Mouse (Mus musculus) liver, adult 2 months (tissue): ENCODE measurements at regions not wholly inside any gene's neighbourhood (a gene's known extent, or its start where the extent isn't known, plus 50 kb on each side); places are given as distances from the start of the nearest gene placed in this dataset.

Source experiments
- DNase-seq: peaks from one replicate; pipeline ENCODE4 v3.0.0-alpha.2; 2011; ENCODE audit warnings: low read depth, low spot score; ENCODE audit errors: extremely low read depth
- H3K27ac ChIP-seq: fragments of 200-500 bp; replicated peaks from 2 replicates; pipeline ENCODE4 v1.5.1; 2012; ENCODE audit warnings: low read depth, mild to moderate bottlenecking, control low read depth, inconsistent platforms, low read length; ENCODE audit not compliant: insufficient read depth
- H3K27me3 ChIP-seq: fragments of 200-500 bp; 2 replicates; pipeline ENCODE4 v1.6.1; 2012; ENCODE audit warnings: mild to moderate bottlenecking, moderate library complexity, low read length, inconsistent platforms; ENCODE audit not compliant: control insufficient read depth, insufficient read depth
- H3K36me3 ChIP-seq: fragments of 200-500 bp; 2 replicates; pipeline ENCODE4 v1.6.1; 2012; ENCODE audit warnings: low read length, inconsistent platforms; ENCODE audit not compliant: control insufficient read depth, insufficient read depth
- H3K4me1 ChIP-seq: fragments of 200-500 bp; 2 replicates; pipeline ENCODE4 v1.6.1; 2011; ENCODE audit warnings: low read length; ENCODE audit not compliant: control insufficient read depth, insufficient read depth
- H3K4me3 ChIP-seq: fragments of 200-500 bp; 2 replicates; pipeline ENCODE4 v1.5.1; 2011; ENCODE audit warnings: low read depth, mild to moderate bottlenecking, control low read depth, low read length, moderate library complexity; ENCODE audit not compliant: insufficient read depth
- H3K79me2 ChIP-seq: fragments of 200-500 bp; 2 replicates; pipeline ENCODE4 v1.6.1; 2012; ENCODE audit warnings: inconsistent platforms, mild to moderate bottlenecking, low read length, moderate library complexity; ENCODE audit not compliant: control insufficient read depth, insufficient read depth
- H3K9ac ChIP-seq: fragments of 200-500 bp; 2 replicates; pipeline ENCODE4 v1.6.1; 2012; ENCODE audit warnings: low read depth, mild to moderate bottlenecking, control low read depth, inconsistent platforms, low read length
- CTCF ChIP-seq: fragments of 200-500 bp; IDR thresholded peaks from 2 replicates; pipeline ENCODE4 v1.5.1; 2011; ENCODE audit warnings: low read depth, low read length, control low read depth
- POLR2A ChIP-seq: fragments of 200-500 bp; IDR thresholded peaks from 2 replicates; pipeline ENCODE4 v1.6.1; 2011; ENCODE audit warnings: low read length, control low read depth; ENCODE audit not compliant: insufficient read depth; ENCODE audit errors: extremely low read depth
- WGBS: fragments of 180-500 bp; shearing (Covaris S2); methylation state at CpG from one replicate; pipeline ENCODE4 v1.1.7; 2018; 5-methylcytosine and 5-hydroxymethylcytosine counted together

GRCm38 (mm10) chr6:101059058-101059457 is 225.6 kb downstream of the Ppp4r2 start:
- Histone ChIP-seq H3K4me3 (no peak overlapping the region), H3K27me3 (no peaks in the 10 kb centered on the region), H3K27ac (no peak overlapping the region), H3K9ac (no peak overlapping the region), H3K79me2 (no peaks in the 10 kb centered on the region), H3K36me3 (no peaks in the 10 kb centered on the region), H3K4me1 (no peaks in the 10 kb centered on the region)
- WGBS, result 89% methylated on average over 8 of the region's 8 CpGs
- no peak for DNase-seq
- TF ChIP-seq POLR2A (no peak), CTCF (no peak)

- Histone ChIP-seq H3K4me3 (no peak overlapping the region), H3K27ac (no peak overlapping the region), H3K4me1 (no peaks in the 10 kb centered on the region), H3K36me3 (no peaks in the 10 kb centered on the region), H3K27me3 (no peaks in the 10 kb centered on the region), H3K9ac (no peak overlapping the region), H3K79me2 (no peaks in the 10 kb centered on the region)
- TF ChIP-seq CTCF, result no peak
- WGBS, result 95% methylated on average over 14 of the region's 14 CpGs
- no peak for DNase-seq
Observed at GRCm38 (mm10) chr6:101062186-101062585, 228.8 kb downstream of the Ppp4r2 start.

GRCm38 (mm10) chr6:101075753-101076516 is 242.5 kb downstream of the Ppp4r2 start:
- Histone ChIP-seq H3K27me3 (no peaks in the 10 kb centered on the region), H3K9ac (no peak overlapping the region), H3K36me3 (no peaks in the 10 kb centered on the region), H3K79me2 (no peaks in the 10 kb centered on the region), H3K4me1 (no peaks in the 10 kb centered on the region), H3K27ac (no peak overlapping the region), H3K4me3 (no peak overlapping the region)
- TF ChIP-seq CTCF, result no peak
- TF ChIP-seq POLR2A, result no peak
- no peak for DNase-seq
- 92% methylated on average over 8 of the region's 8 CpGs for WGBS

GRCm38 (mm10) chr6:101078294-101078693 is 244.9 kb downstream of the Ppp4r2 start:
- DNase-seq, result no peak
- Histone ChIP-seq H3K4me3 (no peak overlapping the region), H3K4me1 (no peaks in the 10 kb centered on the region), H3K27ac (no peak overlapping the region), H3K36me3 (no peaks in the 10 kb centered on the region), H3K9ac (no peak overlapping the region), H3K27me3 (no peaks in the 10 kb centered on the region), H3K79me2 (no peaks in the 10 kb centered on the region)
- 91% methylated on average over 5 of the region's 5 CpGs for WGBS
- TF ChIP-seq CTCF (no peak), POLR2A (no peak)

GRCm38 (mm10) chr6:101083676-101084075 is 250.3 kb downstream of the Ppp4r2 start:
- no peak overlapping the region for H3K9ac ChIP-seq
- H3K4me3 ChIP-seq, result no peak overlapping the region
- no peaks in the 10 kb centered on the region for H3K27me3 ChIP-seq
- 35% methylated on average over 7 of the region's 7 CpGs for WGBS
- peak; percentile 44 for DNase-seq
- H3K27ac ChIP-seq, result no peak overlapping the region
- H3K79me2 ChIP-seq, result no peaks in the 10 kb centered on the region
- no peaks in the 10 kb centered on the region for H3K4me1 ChIP-seq
- H3K36me3 ChIP-seq, result no peaks in the 10 kb centered on the region
- TF ChIP-seq POLR2A, result no peak
- no peak for TF ChIP-seq CTCF

- no peak overlapping the region for H3K27ac ChIP-seq
- H3K27me3 ChIP-seq, result no peaks in the 10 kb centered on the region
- 54% methylated on average over 10 of the region's 10 CpGs for WGBS
- no peak overlapping the region for H3K4me3 ChIP-seq
- H3K36me3 ChIP-seq, result no peaks in the 10 kb centered on the region
- no peak overlapping the region for H3K9ac ChIP-seq
- H3K4me1 ChIP-seq, result no peaks in the 10 kb centered on the region
- H3K79me2 ChIP-seq, result no peaks in the 10 kb centered on the region
- DNase-seq, result no peak
- TF ChIP-seq CTCF (no peak), POLR2A (no peak)
Observed at GRCm38 (mm10) chr6:101092179-101092578, 258.8 kb downstream of the Ppp4r2 start.
